Mouse (Mus musculus): ENCODE data around the gene Jakmip3.
A peak's percentile ranks its signal among the peaks of the same experiment; 100 is the strongest.

Jakmip3 gene

DNA sequence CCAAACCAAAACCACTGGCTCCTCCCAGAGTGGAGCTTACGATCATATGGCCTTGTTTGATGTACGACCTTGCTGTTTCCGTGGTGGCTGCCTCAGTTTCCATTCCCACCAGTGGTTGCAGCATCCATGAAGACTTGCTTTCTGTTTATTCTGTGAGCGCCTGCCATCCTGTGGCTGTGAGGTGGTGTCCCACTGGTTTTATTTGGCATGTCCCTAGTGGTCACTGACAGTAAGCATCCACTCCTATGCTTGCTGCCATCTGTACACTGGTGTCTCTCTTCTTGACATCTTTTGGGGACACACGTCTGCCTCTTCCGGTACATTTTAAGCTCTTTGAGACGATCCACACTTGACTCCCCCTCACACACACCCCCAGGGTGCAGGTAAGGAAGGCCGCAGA lies 7.2 kb downstream of the Jakmip3 start:
- DNase-seq (ENCODE audit: low read depth, low spot score) = no peak

DNA sequence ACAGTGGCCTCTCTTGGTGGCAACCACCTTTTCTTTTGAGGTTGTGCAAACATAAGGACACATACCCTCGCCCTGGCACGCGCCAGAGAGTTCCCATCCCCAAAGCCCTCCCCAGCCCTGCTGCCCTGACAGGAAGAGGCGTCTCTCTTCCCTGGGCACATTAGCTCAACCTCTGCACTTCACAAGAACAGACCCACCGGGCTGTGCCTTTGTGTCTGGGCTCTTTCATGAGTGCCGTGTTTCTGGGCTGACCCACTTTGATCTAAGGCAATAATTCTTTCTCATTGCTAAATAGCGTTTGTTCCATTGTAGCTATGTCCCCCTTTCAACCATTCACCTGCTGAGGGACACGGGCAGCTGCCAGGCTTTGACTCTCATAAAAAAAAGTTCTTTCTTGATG lies 7.8 kb downstream of the Jakmip3 start:
- no peak for DNase-seq (ENCODE audit: low read depth, low spot score)

DNA sequence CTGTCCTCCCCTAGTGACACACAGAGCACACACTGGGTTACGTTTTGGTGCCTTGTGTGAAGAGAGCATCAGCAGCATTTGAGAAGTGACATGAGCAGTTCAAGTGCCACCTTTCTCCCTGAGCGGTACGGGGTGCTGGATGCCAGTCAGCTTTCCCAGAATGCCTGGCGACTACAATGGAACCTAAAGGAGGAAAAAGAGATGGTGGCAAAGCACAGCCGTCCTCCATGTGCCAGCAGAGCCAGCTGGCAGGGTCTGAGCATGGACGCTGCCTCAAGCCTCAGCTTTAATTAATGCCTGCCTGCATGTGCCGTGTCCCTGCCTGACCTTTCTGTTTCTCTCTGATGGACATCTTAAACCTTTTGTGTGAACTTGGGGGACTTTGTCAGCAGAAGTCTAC lies 15.3 kb downstream of the Jakmip3 start:
- DNase-seq (ENCODE audit: low read depth, low spot score) = no peak

DNA sequence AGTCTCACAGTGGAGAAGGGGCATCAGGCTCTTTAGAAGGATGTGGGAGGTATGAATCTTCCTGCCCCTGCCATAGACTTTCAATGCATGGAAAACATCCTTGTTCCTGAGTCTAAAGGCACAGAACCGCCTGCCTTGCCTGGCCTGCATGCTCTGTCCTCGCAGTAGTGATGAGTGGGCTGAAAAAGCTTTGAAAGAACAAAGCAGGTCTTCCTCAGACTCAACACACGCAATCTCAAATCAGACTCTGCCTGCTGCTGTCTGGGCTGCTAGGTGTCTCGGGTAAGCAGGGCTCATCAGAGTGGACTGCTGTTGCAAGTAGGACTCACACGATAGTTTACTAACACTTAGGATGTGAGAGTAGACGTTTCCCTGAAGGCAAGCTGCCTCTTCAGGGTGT lies 16.6 kb downstream of the Jakmip3 start:
- DNase-seq (ENCODE audit: low read depth, low spot score) = no peak

DNA sequence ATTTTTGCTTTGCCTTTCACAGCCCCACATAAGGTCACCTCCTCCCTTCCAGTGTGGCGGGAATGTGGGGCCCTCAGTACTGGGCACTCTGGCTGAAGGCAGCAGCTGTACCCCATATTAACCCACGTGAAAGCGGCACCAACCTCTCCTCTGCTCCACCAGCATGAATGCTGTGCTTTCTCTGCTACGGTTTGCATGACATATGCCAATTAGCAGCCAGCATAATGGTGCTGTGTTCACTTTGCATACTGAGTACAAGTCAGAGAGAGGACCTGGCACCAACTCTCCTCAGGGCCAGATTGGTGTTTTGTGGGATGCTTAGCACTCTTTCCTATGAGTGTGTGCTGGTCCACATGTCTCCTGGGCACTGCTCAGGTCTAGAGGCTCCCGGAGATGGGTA lies 19.2 kb downstream of the Jakmip3 start:
- DNase-seq (ENCODE audit: low read depth, low spot score) = no peak

DNA sequence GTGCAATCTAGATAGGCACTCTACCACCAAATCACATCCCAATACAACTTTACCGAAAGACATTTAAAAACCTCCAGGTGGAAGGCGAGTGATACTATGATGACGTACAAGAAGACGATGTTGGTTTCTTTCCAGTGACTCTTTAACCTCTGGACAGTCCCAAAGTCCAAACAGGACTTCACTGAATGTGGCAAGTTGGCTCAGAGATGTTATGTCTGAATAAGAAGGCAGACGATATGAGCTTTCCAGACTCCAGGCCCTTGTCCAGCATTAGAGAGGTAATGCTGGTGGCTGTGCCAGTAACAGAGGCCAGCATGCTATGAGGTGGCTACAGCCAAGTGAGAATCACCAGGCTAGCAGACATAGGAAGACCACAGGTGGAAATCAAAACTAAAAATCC lies 23.2 kb downstream of the Jakmip3 start:
- DNase-seq (ENCODE audit: low read depth, low spot score) = no peak

DNA sequence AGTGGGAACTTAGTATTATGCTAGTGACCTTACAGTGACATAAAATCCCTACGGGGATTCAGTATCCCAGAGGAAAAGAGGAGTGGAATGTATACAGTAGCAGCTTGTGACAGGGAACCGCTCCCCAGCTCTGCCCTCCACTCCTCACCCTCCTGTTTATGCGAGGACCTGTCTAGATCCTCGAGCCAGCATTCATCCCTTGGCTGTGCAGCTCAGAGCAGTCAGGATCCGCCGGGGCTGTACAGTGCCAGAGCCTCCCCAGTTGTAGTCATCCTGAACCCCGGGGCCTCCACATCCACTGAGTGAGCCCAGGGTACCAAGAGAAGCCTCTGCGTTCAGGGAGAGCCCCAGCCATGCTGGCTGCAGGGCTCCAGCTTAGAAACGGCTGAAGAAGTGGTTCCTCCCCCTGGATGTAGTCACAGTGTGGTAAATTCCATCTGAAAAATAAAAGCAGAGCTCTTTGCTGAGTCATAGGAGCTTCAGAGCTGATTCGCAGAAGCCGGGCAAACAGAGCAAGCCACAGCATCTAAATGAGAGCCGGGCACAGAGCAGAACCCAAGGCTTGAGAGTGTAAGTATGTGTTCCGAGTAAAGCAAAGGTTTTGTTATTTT lies 27.6 kb downstream of the Jakmip3 start:
- no peak for DNase-seq (ENCODE audit: low read depth, low spot score)

DNA sequence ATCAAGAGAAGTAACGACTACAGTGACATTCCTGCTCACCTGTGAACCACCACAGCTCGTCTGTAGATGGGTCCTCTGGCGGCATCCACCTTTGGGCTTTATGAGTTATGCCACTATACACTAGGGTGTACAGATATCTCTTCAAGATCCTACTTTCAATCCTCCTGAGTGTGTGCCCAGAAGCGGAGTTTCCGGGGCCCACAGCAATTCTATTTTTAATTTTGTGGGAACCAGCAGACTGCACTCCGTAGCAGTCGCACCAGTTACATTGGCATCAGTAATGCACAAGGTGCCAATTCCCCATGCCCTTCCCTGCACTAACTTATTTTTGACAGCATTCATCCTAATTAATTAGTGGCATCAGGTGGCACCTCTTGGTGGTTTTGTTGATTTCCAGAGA lies 37.0 kb downstream of the Jakmip3 start:
- no peak for DNase-seq (ENCODE audit: low read depth, low spot score)

DNA sequence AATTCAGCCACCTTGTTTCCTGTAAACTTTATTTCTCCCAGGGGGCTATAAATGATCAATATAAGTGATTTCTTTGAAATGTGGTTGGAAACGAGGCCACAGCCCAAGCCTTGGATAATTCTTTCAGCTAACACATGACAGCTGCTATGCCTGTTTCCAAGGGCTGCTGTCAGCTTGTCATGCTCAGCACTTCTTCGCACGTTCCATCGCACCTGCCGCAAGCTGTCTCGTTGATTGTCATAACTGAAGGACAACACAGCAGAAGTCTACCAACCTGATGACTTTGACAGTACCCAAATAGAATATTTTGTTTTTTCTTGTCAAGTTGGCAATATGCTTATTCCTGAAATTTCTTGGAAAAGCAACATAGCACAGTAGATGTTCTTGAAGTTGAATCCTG lies 44.0 kb downstream of the Jakmip3 start:
- DNase-seq (ENCODE audit: low read depth, low spot score) = no peak

DNA sequence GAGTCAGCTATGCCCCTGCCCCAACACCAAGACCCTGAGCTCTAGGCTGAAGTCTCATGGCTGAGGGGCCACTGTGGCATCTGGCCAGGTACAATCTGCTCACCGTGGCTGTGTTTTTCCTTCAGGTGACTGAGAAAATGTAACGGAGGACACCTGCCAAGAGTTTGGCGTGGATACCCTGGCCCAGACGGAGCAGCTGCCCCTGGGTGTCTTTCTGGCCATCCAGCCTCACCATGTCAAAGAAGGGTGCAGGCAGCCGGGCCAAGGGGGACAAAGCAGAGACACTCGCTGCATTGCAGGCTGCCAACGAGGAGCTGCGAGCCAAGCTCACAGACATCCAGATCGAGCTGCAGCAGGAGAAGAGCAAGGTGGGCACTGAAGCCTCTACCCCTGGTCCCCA lies 48.6 kb downstream of the Jakmip3 start:
- DNase-seq (ENCODE audit: low read depth, low spot score) = no peak

DNA sequence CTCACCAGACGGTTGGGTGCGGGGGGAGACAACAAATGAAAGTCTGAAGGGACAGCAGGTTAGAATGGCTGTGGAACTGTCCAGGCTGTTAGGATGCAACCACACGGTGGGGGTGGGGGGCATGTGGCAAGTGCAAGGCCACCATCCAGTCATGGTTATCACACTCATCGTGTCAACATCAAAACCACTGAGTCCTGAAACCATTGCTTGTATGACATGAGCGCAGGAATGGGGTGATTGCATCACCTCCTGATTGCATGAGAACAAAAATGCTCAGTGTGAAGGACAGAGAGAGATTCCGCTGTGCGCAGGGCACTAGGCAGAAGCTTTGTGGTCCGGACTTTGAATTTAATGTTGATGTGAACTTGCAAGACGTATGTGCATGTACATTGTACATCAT lies 62.2 kb downstream of the Jakmip3 start:
- no peak for DNase-seq (ENCODE audit: low read depth, low spot score)

DNA sequence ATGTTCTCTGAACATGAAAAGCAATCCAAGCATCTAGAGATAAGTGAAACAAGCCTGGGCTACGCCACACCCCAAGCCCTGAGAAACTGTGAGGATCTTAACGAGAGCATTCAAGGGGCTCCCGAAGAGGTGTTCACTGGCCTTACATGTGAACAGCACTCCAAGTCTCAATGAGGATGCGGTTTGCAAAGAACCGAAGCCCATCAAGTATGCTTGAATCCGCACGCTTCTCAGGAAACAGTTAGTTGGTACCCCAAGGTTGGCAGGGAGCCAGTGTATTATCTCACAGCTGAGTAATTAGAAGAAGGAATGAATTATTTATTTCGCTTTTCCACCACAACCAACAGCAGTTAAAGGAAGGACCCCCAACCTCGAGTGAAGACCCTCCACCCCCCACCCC lies 62.7 kb downstream of the Jakmip3 start:
- DNase-seq (ENCODE audit: low read depth, low spot score) = no peak

DNA sequence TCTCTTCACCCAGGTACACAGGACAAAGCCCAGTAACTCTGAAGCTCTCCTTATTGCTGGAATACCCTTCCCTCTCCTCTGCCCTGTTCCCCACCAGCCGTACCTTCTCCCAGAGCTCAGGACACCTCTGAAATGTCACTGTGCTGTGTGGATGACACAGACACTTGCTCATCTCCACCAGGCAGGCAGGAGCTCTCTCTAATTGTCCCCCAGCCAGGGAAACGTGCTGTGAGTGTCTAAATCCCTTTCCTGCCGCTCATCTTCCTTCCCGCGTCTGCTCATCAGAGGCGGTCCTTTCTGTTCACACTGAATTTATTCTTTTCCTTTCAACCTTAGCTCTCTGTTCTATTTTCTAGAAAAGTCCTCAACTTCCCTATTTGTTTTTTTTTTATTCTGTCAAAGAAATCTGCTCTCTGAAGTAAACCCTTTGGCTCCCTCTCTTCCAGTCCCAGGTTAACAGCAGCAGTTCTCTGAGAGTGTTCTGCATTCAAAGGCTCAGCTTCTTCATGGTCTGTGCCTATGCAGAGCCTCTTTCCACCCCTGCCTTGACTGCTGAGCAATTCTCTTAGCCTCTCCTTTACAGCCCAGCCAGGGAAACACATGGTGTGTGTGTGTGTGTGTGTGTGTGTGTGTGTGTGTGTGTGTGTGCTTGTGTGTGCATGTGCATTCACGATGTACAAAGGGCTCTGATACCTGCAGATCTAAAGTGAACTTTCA lies 69.4 kb downstream of the Jakmip3 start:
- no peak for DNase-seq (ENCODE audit: low read depth, low spot score)

DNA sequence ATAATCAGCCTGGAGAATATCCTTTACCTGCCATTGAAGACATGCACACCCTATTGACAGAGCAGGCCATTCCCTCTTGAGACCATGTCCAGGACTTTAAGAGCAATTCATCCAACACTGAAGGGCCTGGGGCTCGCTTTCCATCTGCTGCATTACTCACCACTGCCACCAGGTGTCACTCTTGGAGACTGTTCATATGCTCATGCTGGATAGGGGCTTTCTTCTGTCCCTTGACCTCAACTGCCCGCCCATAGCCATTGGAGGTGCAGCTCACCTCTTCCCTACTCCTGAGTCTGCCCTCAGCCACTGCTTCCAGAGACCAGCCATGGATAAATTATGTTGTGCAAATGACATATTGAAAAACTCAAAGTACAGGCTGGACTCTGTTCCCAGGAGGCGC lies 70.5 kb downstream of the Jakmip3 start:
- DNase-seq (ENCODE audit: low read depth, low spot score) = peak; percentile 64

DNA sequence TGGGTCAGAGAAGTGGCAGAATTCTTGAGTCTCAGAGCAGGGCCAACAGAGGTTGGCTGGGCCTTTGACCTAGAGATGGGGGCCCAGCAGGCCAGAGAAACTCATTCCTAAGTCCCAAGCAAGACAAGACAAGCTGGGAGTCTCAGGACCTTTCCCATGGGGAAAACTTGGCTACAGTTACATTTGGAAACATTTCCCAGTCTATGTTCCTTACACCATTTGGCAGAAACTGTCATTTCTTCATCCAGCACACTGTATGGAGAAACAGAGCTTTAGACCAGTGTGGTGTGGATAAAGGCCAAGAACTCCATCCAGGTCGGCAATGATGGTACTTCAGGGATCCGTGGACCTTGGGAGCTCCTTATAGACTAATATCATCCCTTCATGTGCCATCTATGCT lies 71.1 kb downstream of the Jakmip3 start:
- DNase-seq (ENCODE audit: low read depth, low spot score) = no peak

DNA sequence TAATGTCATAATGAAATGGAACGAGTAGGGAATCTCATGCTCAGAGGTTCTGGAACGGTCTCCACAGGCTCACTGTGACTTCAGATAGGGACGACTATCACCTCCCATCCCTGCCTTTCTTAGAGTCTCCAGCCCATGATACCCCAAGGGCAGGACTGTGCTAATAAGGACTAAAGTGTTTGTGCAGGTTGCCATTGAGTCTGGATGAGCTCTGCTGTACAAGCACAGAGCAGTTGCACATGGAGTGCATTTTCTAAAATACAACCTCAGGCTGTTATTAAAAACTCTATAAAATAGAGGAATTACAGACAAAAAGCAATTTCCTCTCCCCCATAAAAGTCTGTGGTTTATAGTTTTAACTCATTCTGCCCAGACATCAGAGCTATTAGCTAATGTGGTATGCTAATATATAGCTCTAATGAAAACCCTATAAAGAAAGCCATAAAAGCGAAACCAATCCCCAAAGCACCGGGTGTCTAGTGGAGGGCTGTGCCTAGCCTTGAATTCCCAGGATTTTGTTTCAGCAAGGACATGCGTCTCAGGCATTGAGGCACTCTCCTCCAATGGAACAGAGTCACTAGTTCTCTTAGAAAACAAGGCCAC lies 72.3 kb downstream of the Jakmip3 start:
- peak; percentile 75 for DNase-seq (ENCODE audit: low read depth, low spot score)

DNA sequence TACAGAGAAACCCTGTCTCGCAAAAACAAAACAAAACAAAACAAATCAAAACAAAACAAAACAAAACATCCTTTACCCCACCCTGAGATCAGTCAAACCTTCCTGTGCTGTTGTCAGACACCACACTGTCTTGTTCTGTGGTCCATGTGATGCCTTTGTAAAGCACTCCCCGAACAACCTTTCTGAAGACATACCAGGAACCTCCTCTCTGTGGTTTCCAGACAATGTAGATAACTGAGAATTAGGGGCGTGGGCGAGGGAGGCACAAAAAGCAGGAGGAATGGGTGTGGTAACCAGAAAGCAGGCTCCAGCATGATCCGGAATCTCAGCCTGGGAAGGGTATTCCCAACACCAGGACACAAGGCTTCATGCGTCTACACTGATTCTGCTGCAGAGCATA lies 74.6 kb downstream of the Jakmip3 start:
- no peak for DNase-seq (ENCODE audit: low read depth, low spot score)

DNA sequence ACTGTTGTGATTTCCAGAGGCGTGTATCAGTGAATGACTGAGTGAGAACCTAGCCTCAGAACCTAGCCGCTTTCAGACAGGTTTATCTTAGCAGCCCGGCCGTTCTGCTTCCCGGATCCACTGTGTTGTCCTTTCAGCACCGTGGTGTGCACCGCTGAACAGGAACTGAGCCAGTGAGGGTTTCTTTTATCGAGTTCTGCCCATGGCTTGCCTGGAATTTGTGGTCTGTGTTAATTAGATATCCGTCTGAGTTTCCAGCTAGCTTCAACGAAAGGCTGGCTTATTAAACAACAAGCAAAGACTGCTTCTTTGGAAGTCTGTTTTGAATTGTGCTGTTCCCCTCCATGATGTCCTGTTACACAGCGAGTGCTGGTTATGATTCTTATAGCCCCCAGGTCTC lies 75.8 kb downstream of the Jakmip3 start:
- DNase-seq (ENCODE audit: low read depth, low spot score) = peak; percentile 54

DNA sequence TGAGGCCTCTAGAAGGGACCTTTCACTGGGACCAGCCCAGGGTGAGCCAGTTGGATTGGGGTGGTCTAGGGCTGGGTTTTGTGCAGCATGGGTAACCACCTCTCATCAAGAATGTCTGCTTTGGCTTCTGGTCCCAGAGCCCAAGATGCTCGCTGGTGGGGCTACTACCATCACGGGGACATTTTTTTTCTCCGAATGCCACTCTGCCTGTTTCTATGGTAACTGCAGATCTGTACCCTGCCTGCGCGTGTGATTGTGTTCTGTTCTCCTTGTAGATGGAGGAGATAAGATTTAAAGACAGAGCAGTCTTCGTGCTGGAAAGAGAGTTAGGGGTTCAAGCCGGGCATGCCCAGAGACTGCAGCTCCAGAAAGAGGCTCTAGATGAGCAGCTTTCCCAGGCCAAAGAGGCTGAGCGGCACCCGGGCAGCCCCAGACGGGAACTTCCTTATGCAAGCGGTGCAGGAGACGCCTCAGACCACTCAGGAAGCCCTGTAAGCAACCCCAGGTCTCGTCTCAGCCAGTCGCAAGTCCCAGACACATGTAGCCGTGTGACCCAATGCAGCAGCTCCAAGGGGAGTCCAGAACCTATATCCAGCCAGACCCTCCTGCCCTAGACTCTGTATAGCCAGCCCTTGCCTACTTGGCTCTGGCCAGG lies 76.8 kb downstream of the Jakmip3 start:
- DNase-seq (ENCODE audit: low read depth, low spot score) = no peak

DNA sequence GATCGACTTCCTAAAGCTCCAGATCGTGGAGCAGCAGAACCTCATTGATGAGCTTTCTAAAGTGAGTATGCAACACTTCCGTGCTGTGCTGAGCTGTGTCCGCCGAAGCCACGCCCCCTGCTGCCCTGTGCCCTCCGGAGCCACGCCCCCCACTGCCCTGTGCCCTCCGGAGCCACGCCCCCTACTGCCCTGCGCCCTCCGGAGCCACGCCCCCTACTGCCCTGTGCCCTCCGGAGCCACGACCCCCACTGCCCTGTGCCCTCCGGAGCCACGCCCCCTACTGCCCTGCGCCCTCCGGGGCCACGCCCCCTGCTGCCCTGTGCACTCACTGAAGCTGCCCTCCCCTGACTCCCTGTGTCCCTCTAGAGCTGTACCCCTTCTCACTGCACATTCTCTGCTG lies 80.4 kb downstream of the Jakmip3 start:
- no peak for DNase-seq (ENCODE audit: low read depth, low spot score)

DNA sequence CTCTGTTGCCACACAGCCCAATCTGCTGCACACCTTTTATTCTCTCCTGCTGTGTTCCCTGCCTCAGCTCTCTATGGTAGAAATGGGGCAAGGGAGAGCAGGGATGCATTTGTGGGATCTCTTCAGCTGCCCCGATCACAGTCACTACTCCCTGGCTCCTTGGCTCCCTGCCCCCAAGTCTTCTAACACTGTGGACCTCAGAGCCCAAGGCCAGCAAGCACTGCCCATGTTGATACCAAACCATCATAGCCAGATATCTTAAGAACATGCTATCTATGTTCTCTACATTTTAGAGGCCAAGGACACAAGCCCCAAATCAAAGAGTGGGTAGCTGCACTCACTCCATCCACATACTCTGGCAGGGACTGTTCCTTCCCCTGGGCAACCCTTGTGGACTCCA lies 80.8 kb downstream of the Jakmip3 start:
- no peak for DNase-seq (ENCODE audit: low read depth, low spot score)

DNA sequence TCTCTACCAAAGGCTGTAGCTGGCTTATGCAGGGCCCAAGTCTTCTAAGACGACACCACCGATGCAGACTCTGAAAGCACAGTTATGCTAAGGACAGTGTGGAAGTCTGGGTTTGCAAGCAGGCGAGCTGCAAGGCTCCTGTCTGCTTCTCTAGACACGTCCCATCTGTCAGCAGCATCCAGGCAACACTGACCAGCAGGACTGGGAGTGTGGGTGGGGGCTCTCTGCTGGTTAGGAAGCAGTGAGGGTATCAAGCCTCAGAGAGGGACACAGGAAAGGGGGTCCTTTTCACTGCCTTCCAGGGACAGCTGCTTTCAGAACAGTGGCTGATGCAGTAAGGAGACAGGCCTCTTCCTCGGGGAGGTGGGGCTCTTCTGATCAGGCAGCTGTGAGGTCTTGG lies 86.6 kb downstream of the Jakmip3 start:
- no peak for DNase-seq (ENCODE audit: low read depth, low spot score)

DNA sequence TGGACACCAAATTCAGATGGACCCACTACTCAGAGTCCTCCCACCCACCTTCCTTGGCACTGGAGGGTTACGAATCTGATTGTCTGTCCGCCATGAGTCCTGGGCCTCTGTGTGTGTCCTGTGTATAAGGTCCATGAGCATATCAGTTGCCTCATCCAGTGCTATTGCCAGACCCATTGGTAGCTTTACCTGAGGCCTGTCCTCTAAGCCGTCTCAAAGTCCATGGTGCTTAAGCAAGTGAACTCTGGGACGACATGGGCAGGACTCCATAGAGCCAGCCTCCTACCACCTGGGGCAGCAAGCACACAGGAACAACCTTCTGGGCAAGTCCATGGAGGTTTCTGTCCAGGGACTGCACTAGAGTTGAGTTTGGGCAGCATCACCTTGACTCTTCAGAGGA lies 90.7 kb downstream of the Jakmip3 start:
- no peak for DNase-seq (ENCODE audit: low read depth, low spot score)

Data from forelimb bud, embryonic 11.5 days (tissue).